Mouse (Mus musculus): ENCODE results near the gene Atf6b.

- no peak for TF ChIP-seq CTCF (IDR thresholded peaks at IDR 0.05)
- no peak for TF ChIP-seq EP300 (IDR thresholded peaks at IDR 0.05)
These were observed 33.8 kb upstream of the Atf6b start for GRCm38 (mm10) chr17:34613054-34613645.
